Mouse (Mus musculus) heart, adult 8-10 months (tissue): ENCODE data around the gene Gm13889. TPM values are rescaled to one million over a fixed set of nuclear protein-coding genes. Genes with fewer than 3 reads are reported as not detected.

Source experiments
- total RNA-seq, 4 experiments: library from RNA; stranded (reverse); gene quantifications; 2 replicates each; pipeline ENCODE4 v1.2.4; 2022

Gene Gm13889
- total RNA-seq, 4 experiments from 2014 or later = 6.9 to 10.7 (median 8.7) TPM

Other genes starting within 250 kb of the Gm13889 start
- 10 to 100 TPM; 40.9 to 43.0 (median 42.0) TPM for gene Ext2, start 134.6 kb downstream of the Gm13889 start, total RNA-seq
- gene Accs, start 107.3 kb downstream of the Gm13889 start, total RNA-seq = 1 to 10 TPM; 4.1 to 9.5 (median 5.7) TPM
- gene Accsl, start 88.0 kb downstream of the Gm13889 start, total RNA-seq = not detected
- gene Gm27027, start 39.2 kb upstream of the Gm13889 start, total RNA-seq = not detected
- gene Alkbh3, start 53.6 kb upstream of the Gm13889 start, total RNA-seq = 10 to 100 TPM; 50.2 to 61.7 (median 59.9) TPM
- gene Hsd17b12, start 200.8 kb upstream of the Gm13889 start, total RNA-seq = 10 to 100 TPM; 17.5 to 19.1 (median 18.4) TPM